Mouse (Mus musculus): ENCODE data around the gene Ada.

Gene Ada

DNA sequence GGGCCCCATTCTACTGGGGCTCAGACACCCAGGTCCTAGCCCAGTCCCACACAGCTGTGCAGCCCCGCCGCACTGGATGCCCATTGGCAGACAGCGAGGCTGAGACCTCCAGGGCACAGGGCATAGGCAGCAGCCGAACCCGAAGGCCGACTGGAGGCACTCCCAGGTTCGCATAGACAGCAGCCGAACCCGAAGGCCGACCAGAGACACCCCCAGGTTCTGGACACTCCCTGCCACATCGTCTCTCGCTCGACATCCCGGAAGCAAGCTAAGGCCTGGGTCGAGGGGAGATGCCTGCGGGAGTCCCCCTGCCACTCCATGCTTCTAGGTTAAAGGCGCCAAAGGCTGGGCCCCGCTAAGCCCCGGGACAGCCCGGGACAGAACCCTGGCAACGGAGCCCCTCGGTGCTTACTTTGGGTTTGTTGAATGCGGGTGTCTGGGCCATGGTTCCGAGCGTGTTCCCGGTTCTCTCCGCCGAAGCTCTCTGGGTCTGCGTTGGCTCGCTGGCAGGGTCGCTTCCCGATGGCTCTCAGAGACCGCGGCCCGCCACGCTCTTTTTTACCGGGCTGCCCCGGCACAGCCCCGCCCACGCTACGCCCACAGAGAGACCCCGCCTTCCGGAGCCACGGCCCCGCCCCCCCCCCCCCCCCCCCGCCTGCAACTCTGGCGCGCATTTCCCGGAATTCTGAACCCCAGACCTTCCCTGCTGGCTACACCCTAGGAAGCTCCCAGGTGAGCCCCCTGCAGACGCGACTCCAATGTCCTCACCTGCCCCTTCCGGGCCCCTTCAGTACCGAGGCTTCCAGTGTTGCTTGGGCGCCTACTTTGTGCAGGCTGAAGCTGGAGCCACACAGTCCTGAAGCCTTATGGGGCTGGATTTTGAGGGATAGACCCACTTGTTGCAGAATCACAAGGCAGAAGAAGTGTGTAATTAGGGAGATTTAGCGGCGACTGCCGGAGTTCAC, at the start of gene Ada:
TSS of gene Ada (minus strand) at position 593 of the 965 bp plus-strand sequence.
- DNase-seq (ENCODE audit: low read depth, low spot score), result peak; percentile 43

DNA sequence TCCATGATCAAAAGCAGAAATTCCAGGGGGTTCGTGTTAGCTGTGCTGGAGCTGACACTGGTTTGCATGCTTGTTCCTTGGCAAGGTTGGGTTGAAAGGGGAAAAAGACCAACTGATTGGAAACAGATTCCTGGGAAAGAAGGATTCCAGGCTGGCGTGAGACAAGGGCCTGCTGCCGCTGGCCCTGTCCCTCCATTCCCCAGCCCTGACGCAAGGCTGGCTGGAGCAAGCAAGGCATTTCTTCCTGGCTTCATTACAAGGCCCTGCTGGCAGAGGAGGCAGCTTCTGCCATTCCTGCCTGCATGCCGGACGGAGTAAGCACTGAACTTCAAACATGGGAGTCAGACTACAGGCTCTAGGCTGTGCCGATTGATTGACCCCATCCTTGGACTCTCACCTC, 48.4 kb upstream of the Ada start:
- no peak for DNase-seq (ENCODE audit: low read depth, low spot score)

DNA sequence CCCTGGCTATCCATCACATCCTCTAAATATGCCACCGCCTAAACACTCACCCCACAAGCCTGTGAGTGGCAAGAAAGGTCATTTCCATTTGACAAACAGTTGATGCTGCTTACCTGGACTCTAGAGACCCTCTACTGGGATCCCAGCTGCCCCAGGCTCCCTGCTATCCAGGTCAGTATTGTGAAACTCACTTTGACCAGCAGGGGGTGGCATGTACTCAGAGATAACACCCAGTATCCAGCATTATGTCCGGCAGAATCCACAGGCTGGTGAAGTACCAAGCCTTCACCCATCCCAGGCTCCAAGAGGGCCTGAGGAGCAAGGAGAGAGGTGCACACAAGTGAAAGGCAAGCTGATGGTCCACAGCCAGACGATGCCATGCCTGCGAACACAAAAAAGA, 38.4 kb upstream of the Ada start:
- no peak for DNase-seq (ENCODE audit: low read depth, low spot score)

DNA sequence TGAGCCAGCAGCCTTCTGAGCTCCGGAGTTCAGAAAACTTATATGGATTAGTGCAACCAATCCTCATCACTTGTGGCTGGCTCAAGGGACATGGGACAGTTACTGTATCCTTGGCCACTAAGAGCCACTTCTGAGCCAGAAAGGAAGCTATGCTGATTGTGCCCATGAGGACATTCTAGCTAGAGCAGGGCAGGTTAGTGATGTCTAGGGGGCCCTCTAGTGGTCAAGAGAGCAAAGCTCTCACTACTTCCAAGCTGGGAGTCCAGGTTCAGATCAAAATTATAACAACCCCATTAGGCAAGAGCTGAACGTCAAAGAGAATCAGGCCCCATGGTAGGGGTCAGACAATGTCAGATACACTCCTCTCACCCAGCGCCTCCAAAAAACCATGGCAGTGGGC, 37.7 kb upstream of the Ada start:
- DNase-seq (ENCODE audit: low read depth, low spot score), result no peak

DNA sequence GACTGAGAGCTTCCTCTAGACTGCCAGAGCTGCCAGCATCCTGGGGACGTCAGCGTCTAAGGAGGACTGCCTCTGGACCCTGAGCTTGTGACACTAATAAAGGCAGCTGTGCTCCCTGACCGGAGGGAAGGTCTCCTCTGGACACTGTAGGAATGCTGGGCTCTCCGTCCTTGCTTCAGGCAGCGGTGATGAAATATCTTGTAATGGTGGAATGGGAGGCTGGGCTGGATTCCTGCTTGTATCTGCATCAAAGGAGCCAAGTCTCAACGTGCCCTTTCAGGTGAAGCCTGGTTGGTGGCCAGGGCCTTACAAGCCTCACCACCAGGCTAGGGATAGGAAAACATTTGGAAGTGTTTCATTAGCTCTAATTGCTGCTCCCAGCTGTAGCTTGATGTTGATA, 37.0 kb upstream of the Ada start:
- DNase-seq (ENCODE audit: low read depth, low spot score), result no peak

DNA sequence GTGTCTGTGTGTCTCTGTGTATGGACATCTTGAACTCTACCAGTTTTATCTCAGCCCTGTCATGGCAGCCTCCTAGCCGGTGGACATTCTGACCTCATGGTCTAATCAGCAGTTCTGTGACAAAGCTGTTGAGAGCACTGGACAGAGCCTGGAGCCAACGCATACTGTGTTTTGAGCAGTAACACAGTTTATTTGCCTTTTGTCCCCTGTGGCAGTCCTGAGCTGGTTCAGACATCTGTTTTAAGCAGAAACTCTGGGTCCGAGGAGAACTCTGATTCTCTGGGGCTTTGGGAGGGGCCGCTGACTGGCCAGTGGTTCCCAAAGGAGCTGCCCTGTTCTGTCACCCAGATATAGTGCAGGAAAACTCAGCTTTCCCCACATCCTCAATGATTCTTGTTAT, 33.9 kb upstream of the Ada start:
- DNase-seq (ENCODE audit: low read depth, low spot score), result no peak

DNA sequence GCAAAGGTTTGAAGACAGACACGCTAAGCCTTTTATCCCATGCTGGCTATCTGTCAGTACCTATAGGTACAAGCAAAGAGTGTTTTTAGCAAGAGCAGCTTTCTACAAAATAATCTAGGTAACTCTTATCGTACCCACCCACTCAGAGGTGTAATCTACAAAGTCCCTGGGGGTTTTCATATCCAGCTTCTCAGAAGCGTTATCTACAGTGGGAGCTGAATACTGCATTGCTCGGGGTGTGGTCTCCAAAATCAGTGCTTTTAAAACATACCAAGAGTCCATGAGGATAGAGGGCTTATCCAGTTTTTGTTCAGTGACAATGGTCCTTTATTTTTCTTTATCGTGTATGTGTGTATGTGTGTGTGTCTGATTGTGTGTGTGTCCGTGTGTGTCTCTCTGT, 33.3 kb upstream of the Ada start:
- DNase-seq (ENCODE audit: low read depth, low spot score), result no peak

DNA sequence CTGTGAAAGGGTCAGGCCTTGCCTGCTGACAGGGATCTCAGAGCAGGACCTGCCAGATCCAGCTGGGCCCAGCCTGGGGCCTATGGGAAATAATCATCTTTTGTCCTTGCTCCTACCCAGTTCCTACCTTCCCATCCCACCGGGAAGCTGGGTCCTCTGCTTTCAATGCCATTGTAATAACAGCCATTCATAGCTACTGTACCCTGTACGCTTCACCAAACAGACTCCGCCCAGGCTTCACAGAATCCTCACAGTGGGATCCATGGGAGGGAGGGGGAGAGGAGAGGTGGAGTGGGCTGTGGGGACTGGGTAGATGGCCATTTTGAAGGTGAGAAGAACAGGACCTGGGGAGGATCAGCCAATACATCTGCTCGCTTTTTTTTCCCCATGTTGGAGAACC, 28.9 kb upstream of the Ada start:
- DNase-seq (ENCODE audit: low read depth, low spot score), result no peak

DNA sequence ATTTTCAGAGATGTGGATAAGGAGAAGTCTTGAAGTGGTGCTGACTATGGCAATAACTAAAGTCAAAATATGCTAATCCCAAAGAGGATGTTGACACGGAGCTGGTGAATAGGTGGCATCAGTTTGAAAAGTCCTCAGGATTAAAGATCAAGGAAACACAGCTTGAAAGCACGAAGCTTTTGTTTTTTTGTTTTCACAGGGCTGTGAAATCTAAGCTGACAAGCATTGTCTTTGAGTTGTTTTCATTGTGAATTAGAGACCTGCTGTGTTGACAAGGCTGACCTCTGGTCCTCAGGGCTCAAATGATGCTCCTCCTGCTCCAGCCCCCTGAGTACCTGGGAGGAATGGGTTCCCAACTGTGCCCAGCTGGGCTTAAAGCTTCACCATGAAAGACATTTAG, 27.0 kb upstream of the Ada start:
- DNase-seq (ENCODE audit: low read depth, low spot score), result no peak

DNA sequence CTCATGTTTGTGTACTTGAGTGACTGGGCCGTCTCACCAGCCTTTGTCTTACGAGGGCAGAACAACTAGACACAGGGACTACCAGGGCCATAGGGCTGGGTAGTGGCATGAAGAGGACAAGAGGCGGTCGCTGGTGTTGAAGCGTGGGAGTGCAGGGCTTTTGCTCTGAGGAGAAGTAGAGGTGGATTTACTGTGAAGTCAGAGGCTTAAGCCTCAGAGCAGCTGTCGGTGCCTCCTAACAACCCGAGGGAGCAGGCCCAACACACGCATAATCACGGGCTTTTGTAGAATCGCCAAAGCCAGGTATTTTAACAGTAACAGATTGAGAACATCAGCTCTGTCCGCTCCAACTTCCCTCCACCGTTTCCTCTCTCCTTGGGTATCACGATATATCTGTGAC, 26.6 kb upstream of the Ada start:
- no peak for DNase-seq (ENCODE audit: low read depth, low spot score)

DNA sequence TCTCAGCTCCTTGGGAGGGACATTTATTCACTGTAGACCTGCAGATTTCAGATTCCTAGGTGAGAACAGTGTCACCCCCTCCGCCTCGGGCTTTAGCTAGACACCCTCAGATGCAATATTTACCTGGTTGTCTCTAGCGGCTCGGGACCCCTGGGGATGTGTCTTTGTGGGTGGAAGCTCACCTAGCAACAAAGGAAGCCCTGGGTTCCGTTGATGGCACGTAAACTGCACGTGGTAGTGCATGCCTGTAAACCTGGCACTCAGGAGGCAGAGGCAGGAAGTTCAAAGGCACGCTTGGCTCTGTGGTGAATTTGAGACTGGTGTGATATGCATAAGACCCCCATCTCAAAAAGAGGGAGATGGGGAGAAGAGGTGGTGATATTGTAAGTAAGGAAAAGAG, 20.7 kb upstream of the Ada start:
- no peak for DNase-seq (ENCODE audit: low read depth, low spot score)

DNA sequence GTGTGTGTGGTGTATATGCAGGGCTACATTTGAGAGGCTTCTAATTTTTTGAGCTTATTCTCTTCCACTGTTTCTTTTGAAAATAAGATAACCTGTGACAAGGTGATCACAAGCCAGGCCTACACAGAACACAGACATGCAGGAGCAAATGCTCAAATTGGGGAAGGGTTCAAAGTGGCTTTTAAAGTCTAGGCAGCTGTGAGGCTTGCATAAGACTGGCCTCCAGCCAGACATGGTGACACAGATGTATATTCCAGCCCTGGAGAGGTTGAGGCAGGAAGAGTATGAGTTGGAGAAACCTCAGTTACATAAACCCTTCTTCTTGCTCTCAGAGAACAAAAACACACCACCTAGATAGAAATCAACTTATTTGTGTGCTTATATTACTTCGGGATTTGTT, 16.9 kb upstream of the Ada start:
- DNase-seq (ENCODE audit: low read depth, low spot score), result no peak

DNA sequence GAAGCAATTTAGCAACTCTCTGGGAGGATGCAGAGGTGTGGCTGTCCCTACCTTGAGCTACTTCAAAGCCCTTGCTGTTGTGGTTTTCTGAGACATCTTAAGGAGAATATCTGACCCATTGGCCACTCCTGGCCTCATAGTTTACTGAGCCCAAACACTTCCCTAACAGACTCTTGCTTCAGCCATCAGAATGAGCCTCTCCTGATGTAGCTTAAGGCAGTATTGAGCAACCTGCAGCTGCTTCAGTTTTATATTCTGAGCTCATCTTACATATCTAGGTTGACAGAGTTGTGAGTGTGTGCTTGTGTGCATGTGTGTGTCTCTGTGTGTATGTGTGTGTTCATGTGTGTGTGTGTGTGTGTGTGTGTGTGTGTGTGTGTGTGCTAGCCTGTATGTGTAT, 16.2 kb upstream of the Ada start:
- DNase-seq (ENCODE audit: low read depth, low spot score), result no peak

DNA sequence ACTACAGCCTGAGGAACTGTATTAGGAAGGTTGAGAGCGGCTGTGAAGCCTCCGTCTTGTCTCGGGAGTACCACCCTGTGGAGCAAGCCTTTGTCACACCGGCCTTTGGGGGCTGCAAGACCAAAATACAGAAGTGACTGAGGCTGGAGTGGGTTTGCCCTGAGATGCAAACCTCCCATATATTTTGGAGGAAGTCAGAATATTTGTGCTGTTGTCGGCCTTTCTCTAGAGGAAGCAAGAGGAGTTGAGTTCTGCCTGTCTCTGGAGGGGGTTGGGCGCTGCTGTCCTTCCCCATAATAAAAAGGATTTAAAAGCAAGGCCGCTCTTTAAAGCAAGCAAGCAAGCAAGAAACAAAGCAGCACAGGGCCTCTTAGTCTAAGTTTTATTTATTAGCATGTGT, 11.4 kb upstream of the Ada start:
- no peak for DNase-seq (ENCODE audit: low read depth, low spot score)

DNA sequence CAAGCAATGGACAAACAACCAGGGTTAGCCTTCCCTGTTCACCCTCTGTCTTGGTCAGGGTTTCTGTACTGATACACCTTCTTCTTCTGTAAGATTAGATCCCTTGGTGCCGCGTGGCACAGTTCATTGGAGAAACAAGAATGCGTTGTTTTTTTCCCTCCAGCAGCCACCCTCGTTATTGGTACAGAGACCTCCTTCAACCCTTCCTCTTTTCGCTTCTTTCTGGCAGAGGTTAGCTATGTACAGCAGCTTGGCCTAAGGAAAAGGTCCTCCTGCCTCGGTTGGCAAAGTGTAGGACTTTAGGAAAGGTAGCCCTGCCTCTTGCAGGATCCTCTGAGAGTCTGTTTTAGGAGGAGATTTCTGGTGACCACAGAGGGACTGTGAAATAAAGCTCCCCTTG, 10.6 kb upstream of the Ada start:
- DNase-seq (ENCODE audit: low read depth, low spot score), result no peak

DNA sequence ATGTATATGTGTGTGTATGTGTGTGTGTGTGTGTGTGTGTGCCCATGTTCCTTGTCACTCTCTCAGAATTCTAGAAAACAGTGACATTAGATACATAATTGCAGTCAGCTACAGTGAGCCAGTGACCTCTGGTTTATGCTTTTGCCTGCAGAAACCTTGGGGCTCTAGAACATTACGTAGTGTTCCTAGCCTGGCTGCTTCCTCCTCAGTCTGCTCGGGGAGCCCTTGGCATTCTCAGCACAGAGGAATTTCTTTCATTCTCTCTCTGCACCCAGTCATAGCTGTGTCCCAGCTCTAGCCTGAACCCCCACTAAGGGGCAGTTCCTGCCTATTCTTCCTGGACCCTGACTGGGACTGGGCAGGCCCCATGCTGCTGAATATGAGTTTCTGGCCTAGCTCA, 8.1 kb upstream of the Ada start:
- no peak for DNase-seq (ENCODE audit: low read depth, low spot score)

DNA sequence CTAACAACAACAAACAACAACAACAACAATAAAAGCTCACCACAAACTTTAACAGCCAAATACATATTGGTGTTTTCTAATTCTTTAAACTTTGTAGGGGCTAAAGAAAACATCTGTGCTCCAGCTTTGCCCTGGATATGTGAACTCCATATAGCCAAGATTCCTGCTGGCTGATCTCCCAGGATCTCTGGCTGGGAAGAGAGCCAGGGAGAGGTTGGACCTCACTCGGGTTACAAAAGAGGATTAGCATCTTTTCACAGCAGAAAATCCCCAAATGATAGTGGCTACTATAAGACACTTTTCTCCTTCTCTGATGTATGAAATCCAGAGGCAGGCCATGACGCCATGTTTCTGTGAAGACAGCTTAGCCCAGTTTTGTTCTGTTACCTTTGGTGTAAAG, 6.7 kb upstream of the Ada start:
- no peak for DNase-seq (ENCODE audit: low read depth, low spot score)

DNA sequence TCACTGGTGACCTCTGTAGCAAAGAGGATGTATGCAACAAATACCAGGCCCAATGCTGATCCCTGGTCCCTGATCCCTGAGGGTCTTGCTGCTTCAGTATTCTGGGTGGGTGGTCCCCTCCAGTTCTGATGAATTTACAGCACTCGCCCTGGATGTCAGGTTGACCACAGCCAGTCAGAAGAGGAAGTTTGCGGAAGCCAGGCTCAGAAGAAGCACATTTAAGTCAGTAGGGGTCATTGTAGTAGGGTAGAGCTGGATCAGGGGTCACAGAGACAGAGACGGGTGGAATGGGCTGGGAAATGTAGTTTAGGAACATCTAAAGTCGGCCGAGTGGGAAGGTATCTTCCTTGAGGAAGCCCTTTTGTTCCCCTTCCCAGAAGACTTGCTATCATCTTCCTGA, 4.2 kb upstream of the Ada start:
- DNase-seq (ENCODE audit: low read depth, low spot score), result no peak

DNA sequence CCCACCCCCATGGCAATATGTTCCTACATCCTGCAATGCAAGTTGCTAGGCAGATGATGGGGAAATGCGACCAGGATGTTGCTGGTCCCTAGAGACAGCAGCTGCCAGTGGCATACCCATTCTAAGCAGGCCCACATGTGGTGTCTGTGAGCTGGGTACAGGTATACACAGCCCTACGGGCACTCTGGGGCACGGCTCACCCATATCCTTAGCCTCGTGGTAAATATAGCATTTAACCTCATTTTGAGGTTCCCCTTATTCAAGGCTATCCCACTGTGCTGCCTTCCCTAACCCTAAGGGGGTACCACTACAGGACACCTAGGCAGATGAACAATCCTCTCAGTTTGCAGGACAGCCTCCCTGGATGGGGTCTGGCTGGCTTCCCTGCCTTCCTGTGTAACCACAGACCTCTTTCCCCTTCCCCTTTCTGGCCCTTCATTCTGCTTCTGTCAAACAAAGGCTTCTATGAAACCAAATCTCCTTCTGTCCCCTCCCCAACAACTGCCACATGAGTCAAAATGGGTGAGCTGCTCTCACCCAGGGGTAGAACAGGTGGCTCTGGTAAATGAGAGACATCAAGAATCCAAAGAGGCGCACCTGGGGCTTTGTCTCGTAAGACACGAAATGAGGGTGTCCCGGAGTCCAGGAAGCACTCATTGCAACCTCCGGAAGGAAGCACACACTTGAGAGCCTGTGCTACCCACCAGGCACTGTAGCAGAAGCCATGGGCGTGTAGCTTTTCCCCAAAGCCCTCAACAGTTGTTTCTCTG, 5.1 kb downstream of the Ada start:
- DNase-seq (ENCODE audit: low read depth, low spot score), result no peak

DNA sequence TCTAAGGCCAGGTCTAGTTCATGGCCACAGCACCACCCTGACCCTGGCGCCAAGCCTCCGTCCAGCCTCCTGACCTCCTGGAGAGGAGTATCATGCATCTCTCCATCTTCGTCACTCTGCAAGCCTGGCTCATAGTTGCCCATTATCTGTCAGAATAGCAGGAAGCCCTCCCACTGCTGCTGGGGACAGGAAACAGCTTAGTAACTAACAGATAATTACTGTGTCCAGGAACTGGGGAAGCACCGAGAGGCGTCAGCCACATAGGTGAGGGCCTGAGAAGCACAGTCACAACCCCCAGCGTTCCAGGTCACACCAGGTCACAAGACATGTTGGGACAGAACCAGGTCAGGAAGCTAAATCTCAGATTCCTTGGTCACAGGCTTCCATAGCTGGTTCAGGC, 6.7 kb downstream of the Ada start:
- DNase-seq (ENCODE audit: low read depth, low spot score), result no peak

DNA sequence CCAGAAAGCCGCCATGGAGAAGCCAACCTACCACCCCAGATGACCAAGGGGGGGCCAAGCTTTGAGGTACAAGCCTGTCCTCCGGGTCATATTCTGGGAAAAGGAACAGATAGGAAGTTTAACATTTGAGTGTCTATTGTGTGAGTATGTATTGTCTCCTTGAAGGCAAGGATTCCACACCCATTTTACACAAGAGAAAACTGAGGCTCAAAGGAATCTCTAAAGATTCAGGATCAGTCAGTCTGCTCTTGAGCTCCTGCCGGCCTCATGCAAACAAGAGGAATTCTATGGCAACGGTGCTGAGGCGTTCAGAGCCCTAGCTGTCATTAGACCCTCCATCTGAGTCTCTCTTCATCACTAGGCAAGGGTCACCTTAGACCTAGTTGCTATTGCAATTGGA, 7.4 kb downstream of the Ada start:
- DNase-seq (ENCODE audit: low read depth, low spot score), result no peak

DNA sequence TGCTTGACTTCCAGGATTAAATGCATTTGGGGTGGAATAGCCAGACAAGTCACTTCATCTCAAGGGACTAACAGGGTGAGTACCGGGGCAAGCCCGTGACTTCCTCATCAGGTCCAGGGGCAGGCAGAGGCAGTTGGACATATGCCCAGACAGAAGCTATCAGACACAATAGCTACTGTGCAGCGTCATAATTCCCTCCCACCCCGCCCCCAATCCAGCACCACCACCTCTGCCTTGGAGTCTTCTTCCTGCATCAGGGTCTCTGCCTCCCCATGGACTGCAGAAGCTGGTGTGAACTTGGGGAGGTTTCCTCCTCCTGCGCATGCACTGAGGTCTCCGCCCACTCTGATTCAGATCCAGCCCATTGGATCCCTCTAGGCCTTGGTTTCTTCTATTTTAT, 14.1 kb downstream of the Ada start:
- no peak for DNase-seq (ENCODE audit: low read depth, low spot score)

DNA sequence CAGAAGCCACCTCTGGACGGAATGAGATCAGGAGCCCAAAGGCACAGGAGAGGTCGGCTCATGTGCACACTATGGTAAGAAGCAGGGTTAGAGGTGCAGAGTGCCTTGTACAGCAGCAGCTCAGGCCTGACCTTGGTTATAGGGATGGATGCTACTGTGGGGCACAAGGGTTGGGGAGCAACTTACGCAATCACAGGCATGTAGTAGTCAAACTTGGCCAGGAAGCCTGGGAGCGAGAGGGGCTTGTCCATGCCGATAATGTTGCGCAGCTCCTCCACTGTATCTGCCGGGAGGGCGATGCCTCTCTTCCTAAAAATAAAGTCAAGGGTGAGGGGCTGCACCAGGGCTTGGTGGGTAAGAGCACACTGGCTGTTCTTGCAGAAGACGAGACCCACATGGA, 14.9 kb downstream of the Ada start:
- DNase-seq (ENCODE audit: low read depth, low spot score), result no peak
